Mouse (Mus musculus) limb, embryonic 15.5 days (tissue): ENCODE data around the gene Nln. TPM values are rescaled to one million over a fixed set of nuclear protein-coding genes. Genes with fewer than 3 reads are reported as not detected.
A peak's percentile ranks its signal among the peaks of the same experiment; 100 is the strongest.

Experiments used
- ATAC-seq: fragments of 200-750 bp; cut with Nextera tagmentation; 2 replicates; pipeline ENCODE4 v1.8.0; 2017; ENCODE audit warnings: low read depth, moderate TSS enrichment; ENCODE audit not compliant: insufficient number of reproducible peaks, low FRiP score, low TSS enrichment
- H3K27ac ChIP-seq: fragments of 300-500 bp; sonication (generic); 2 replicates; pipeline ENCODE4 v1.5.1; 2015; ENCODE audit warnings: moderate library complexity, mild to moderate bottlenecking, inconsistent platforms
- H3K27me3 ChIP-seq: fragments of 300-500 bp; sonication (generic); 2 replicates; pipeline ENCODE4 v1.6.1; 2015; ENCODE audit warnings: inconsistent platforms
- H3K36me3 ChIP-seq: fragments of 300-500 bp; sonication (generic); 2 replicates; pipeline ENCODE4 v1.6.1; 2015; ENCODE audit warnings: inconsistent platforms
- H3K4me1 ChIP-seq: fragments of 300-500 bp; sonication (generic); 2 replicates; pipeline ENCODE4 v1.6.1; 2015; ENCODE audit warnings: inconsistent platforms
- H3K4me2 ChIP-seq: fragments of 300-500 bp; sonication (generic); 2 replicates; pipeline ENCODE4 v1.6.1; 2015; ENCODE audit warnings: mild to moderate bottlenecking, inconsistent platforms
- H3K4me3 ChIP-seq: fragments of 300-500 bp; sonication (generic); 2 replicates; pipeline ENCODE4 v1.5.1; 2015; ENCODE audit warnings: mild to moderate bottlenecking, inconsistent platforms
- H3K9ac ChIP-seq: fragments of 300-500 bp; sonication (generic); 2 replicates; pipeline ENCODE4 v1.6.1; 2015; ENCODE audit warnings: inconsistent platforms
- H3K9me3 ChIP-seq: fragments of 300-500 bp; sonication (generic); 2 replicates; pipeline ENCODE4 v1.6.1; 2016; ENCODE audit warnings: inconsistent platforms
- WGBS: fragments of 180-500 bp; shearing (Covaris S2); methylation state at CpG from one replicate; pipeline ENCODE4 v1.1.7; 2015; 5-methylcytosine and 5-hydroxymethylcytosine counted together
- polyA plus RNA-seq: library from polyadenylated mRNA; unstranded; fragments of >200 nt; fragmentation: Nextera tagmentation; extraction: Ambion mirVana; gene quantifications from 2 replicates; pipeline ENCODE4 v1.2.1, GENCODE M21; 2015

Gene Nln
- polyA plus RNA-seq = 13.8 and 14.3 TPM in 2 replicates

DNA sequence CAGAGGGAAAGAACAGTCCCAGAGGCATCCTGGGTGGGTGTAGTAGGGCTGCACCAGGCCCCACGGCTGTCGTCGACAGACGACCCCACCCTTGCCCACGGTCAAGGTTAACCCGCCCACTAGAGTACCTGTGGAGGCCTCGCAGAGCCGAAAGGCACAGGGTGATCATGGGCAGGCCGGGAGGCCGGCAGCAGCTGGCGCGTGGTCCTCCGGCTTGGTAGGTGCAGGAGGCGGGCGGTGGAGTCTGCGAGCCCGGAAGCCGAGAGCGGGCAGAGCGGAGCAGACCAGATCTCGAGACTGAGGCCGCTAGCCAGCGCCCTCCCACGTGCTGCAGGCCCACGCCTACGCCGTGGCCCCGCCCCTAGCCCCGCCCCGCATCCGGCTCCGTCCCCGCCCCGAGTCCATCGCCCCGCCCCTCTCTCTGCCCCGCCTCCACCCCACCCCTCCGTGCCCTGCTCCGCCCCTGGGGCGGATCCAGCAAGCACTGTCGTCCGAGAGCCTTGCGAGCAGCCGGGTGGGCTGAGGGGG is at the start of gene Nln, which contains the start of gene Sgtb:
Nln (minus strand) TSS at position 327 of the 528 bp plus-strand sequence.
Sgtb (plus strand) TSS at position 454 of the 528 bp plus-strand sequence.
- peak; percentile 94 for ATAC-seq
- H3K27ac ChIP-seq = peak within 1 kb of the TSS; percentile 71

GRCm38 (mm10) chr13:104155686-104156085 is 46.3 kb upstream of the Nln start:
- Histone ChIP-seq H3K27me3 (no peaks in the 10 kb centered on the region), H3K9ac (no peak overlapping the region), H3K36me3 (peaks cover 46% of the 10 kb centered on the region), H3K9me3 (no peaks in the 10 kb centered on the region), H3K4me2 (no peak overlapping the region), H3K4me1 (no peaks in the 10 kb centered on the region), H3K27ac (no peak overlapping the region), H3K4me3 (no peak overlapping the region)
- WGBS = 51% methylated on average over 1 of the region's 1 CpGs
- no peak for ATAC-seq

More for the DNA sequence above, at the start of gene Nln, which contains the start of gene Sgtb:
- peak within 1 kb of the TSS; percentile 68 for H3K4me3 ChIP-seq
- peak within 1 kb of the TSS; percentile 69 for H3K9ac ChIP-seq
- H3K36me3 ChIP-seq = no peaks in the 10 kb centered on the region
- H3K27me3 ChIP-seq = no peaks in the 10 kb centered on the region
- H3K4me2 ChIP-seq = peak within 1 kb of the TSS; percentile 98
- no peaks in the 10 kb centered on the region for H3K9me3 ChIP-seq
- H3K4me1 ChIP-seq = peaks cover 15% of the 10 kb centered on the region
- WGBS = 0% methylated on average over 28 of the region's 44 CpGs

DNA sequence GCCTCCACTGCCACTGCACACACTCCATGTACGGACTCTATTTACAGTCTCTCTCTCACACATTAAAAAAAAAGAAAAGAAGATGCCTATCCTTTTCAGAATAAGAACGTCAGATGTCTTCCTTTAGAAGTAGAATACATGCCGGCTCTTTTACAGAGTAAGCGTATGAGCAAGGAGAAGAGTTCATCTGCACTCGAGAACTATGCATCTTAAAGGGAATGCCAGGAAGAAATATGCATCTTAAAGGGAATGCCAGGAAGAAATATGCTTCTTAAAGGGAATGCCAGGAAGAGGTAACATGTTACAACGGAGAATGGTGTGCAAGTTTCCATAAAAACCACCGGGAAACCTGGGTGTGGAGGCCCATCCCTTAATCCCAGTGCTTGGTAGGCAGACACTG is 45.7 kb upstream of the Nln start:
- Histone ChIP-seq H3K4me1 (no peaks in the 10 kb centered on the region), H3K9ac (no peak overlapping the region), H3K9me3 (no peaks in the 10 kb centered on the region), H3K4me3 (no peak overlapping the region), H3K27ac (no peak overlapping the region), H3K4me2 (no peak overlapping the region), H3K27me3 (no peaks in the 10 kb centered on the region), H3K36me3 (peaks cover 42% of the 10 kb centered on the region)
- WGBS = 78% methylated on average over 7 of the region's 7 CpGs
- ATAC-seq = no peak

GRCm38 (mm10) chr13:104154180-104154579 is 44.8 kb upstream of the Nln start:
- no peak for ATAC-seq
- H3K27ac ChIP-seq = no peak overlapping the region
- no peak overlapping the region for H3K9ac ChIP-seq
- H3K27me3 ChIP-seq = no peaks in the 10 kb centered on the region
- 88% methylated on average over 5 of the region's 5 CpGs for WGBS
- no peak overlapping the region for H3K4me3 ChIP-seq
- H3K9me3 ChIP-seq = no peaks in the 10 kb centered on the region
- peaks cover 38% of the 10 kb centered on the region for H3K36me3 ChIP-seq
- no peak overlapping the region for H3K4me2 ChIP-seq
- H3K4me1 ChIP-seq = no peaks in the 10 kb centered on the region

- Histone ChIP-seq H3K4me3 (no peak overlapping the region), H3K9me3 (no peaks in the 10 kb centered on the region), H3K4me1 (no peaks in the 10 kb centered on the region), H3K27me3 (no peaks in the 10 kb centered on the region), H3K27ac (no peak overlapping the region), H3K9ac (no peak overlapping the region), H3K36me3 (peaks cover 74% of the 10 kb centered on the region), H3K4me2 (no peak overlapping the region)
- no peak for ATAC-seq
- 94% methylated on average over 3 of the region's 3 CpGs for WGBS
Measured at GRCm38 (mm10) chr13:104145646-104146045, 36.2 kb upstream of the Nln start.

DNA sequence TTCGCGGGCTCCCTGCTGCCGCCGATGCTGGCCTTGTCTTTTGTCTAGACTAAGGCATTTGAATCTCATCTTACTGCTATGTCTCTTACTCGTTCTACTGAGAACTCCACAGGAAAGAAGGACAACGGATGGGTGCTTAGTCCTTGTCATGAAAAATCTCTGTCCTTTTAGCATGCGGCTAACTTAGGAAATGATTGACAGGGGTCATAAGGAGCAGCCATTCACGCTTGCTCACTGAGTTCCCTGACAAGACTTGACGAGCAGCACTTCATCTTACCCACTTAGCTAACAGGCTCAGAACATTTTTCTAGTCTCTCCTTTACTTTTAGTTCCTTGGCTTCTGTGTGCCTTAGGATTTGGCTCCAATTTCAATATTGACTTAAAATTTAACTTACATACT is 35.5 kb upstream of the Nln start:
- Histone ChIP-seq H3K9ac (no peak overlapping the region), H3K4me2 (no peak overlapping the region), H3K27me3 (no peaks in the 10 kb centered on the region), H3K4me1 (no peaks in the 10 kb centered on the region), H3K27ac (no peak overlapping the region), H3K9me3 (no peaks in the 10 kb centered on the region), H3K36me3 (peaks cover 82% of the 10 kb centered on the region), H3K4me3 (no peak overlapping the region)
- WGBS = 90% methylated on average over 9 of the region's 9 CpGs
- no peak for ATAC-seq

DNA sequence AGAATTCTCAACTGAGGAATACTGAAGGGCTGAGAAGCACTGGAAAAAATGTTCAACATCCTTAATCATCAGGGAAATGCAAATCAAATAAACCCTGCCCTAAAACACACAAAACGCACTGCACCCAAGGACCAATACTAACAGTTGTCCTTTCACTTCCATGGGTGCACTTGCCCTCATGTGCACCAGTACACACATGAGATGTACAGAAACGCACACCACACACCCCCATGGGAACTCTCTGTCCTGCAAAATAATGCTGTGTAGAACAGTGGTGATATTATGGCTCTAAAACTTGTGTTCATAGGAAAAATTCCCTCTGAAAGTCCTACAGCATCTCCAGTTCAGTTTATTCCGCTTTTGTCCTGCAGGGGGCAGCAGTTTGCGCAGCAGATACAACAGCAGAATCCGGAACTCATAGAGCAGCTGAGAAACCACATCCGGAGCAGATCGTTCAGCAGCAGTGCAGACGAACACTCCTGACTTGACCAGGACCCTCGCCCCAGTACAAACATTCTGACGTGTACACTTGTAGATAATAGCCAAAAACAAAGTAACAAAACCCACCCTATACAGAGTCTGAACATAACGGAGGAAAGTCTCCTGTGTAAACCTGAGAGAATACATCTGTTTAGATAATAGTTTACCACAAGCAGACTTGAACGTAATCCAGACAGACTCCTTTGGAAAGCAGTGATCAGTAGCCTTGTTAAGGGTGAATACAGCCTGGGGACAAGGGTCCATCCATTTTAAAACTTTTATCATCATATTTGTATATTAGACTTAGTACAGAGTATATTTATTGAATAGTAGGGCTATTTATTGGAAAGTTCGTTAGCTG is 30.2 kb upstream of the Nln start:
- peaks cover 51% of the 10 kb centered on the region for H3K36me3 ChIP-seq

DNA sequence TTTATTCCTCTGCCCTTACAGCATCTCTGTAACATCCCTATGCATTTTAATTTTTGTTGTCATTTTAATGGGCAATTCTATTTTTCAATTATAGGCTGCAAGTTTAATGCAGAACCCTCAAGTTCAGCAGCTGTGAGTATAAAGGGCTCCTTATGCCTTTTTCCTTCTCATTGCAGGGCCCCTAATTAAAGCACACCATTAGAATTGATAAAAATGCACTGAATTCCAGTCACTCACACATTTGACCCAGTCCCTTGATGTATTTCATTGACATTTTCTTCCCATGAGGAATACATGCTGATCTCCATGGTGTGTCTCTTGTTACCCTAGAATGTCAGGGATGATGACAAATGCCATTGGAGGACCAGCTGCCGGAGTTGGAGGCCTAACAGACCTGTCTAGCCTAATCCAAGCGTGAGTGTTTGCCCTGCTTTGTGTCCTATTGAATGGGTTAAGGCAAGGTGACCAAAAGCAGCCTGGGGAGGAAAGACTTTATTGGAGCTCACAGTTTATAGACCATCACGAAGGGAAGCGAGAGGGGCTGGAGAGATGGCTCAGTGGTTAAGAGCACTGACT is 25.2 kb upstream of the Nln start:
- no peaks in the 10 kb centered on the region for H3K9me3 ChIP-seq
- H3K36me3 ChIP-seq = peaks cover 24% of the 10 kb centered on the region
- no peaks in the 10 kb centered on the region for H3K4me1 ChIP-seq
- WGBS = 81% methylated on average over 4 of the region's 4 CpGs
- H3K27me3 ChIP-seq = no peaks in the 10 kb centered on the region
- no peak overlapping the region for H3K27ac ChIP-seq
- H3K4me3 ChIP-seq = no peak overlapping the region
- no peak overlapping the region for H3K4me2 ChIP-seq
- no peak overlapping the region for H3K9ac ChIP-seq
- no peak for ATAC-seq

More for the DNA sequence above, 30.2 kb upstream of the Nln start:
- Histone ChIP-seq H3K4me2 (no peak overlapping the region), H3K9ac (no peak overlapping the region), H3K9me3 (no peaks in the 10 kb centered on the region), H3K4me3 (no peak overlapping the region), H3K4me1 (no peaks in the 10 kb centered on the region), H3K27ac (no peak overlapping the region), H3K27me3 (no peaks in the 10 kb centered on the region)
- ATAC-seq = no peak
- WGBS = 39% methylated on average over 13 of the region's 13 CpGs

- 93% methylated on average over 2 of the region's 2 CpGs for WGBS
- Histone ChIP-seq H3K9me3 (no peaks in the 10 kb centered on the region), H3K4me3 (no peak overlapping the region), H3K36me3 (peaks cover 17% of the 10 kb centered on the region), H3K27ac (no peak overlapping the region), H3K4me1 (no peaks in the 10 kb centered on the region), H3K27me3 (no peaks in the 10 kb centered on the region), H3K9ac (no peak overlapping the region), H3K4me2 (no peak overlapping the region)
- ATAC-seq = no peak
Measured at GRCm38 (mm10) chr13:104132561-104132960, 23.1 kb upstream of the Nln start.

- H3K9ac ChIP-seq = no peak overlapping the region
- no peaks in the 10 kb centered on the region for H3K36me3 ChIP-seq
- no peaks in the 10 kb centered on the region for H3K4me1 ChIP-seq
- ATAC-seq = no peak
- no peak overlapping the region for H3K27ac ChIP-seq
- H3K9me3 ChIP-seq = no peaks in the 10 kb centered on the region
- no peak overlapping the region for H3K4me3 ChIP-seq
- H3K4me2 ChIP-seq = no peak overlapping the region
- 89% methylated on average over 20 of the region's 20 CpGs for WGBS
- no peaks in the 10 kb centered on the region for H3K27me3 ChIP-seq
Measured at GRCm38 (mm10) chr13:104123662-104124381, 14.4 kb upstream of the Nln start.

GRCm38 (mm10) chr13:104122078-104122840 is 12.8 kb upstream of the Nln start:
- Histone ChIP-seq H3K27ac (no peak overlapping the region), H3K36me3 (no peaks in the 10 kb centered on the region; the same call in 1 of the 2 replicates), H3K9ac (no peak overlapping the region), H3K4me1 (no peaks in the 10 kb centered on the region), H3K4me2 (no peak overlapping the region), H3K4me3 (no peak overlapping the region), H3K9me3 (no peaks in the 10 kb centered on the region), H3K27me3 (no peaks in the 10 kb centered on the region)
- no peak for ATAC-seq
- 56% methylated on average over 17 of the region's 17 CpGs for WGBS
